Mouse (Mus musculus): ENCODE measurements around the gene Cbarp. TPM values are rescaled to one million over a fixed set of nuclear protein-coding genes. Genes with fewer than 3 reads are reported as not detected.

Gene Cbarp
- polyA plus RNA-seq (2012; ENCODE audit: insufficient read depth, insufficient read length, missing spikeins): 1.1 and 1.5 TPM in 2 replicates

DNA sequence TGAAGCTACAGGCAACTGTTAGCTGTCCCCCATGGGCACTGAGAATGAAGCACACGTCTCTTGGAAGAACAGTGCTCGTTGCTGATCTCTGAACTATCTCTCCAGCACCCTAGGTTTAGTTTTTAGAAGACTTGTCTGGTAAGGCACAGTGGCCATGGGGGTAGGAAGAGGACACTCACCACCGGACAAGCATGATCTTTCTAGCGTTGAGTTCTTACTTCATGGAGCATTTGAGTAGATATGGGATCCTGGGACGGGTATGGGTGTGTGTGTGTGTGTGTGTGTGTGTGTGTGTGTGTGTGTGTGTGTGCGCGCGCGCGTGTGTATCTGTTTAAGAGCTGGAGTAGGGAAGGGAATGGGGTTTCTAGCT is at the start of gene Cbarp:
Gene Cbarp (minus strand): TSS at position 170 of the 370 bp plus-strand sequence.
- peak within 1 kb of the TSS; percentile 66 for H3K27ac ChIP-seq (replicated peaks; ENCODE audit: low read depth, low read length)
- H3K4me3 ChIP-seq (ENCODE audit: insufficient read depth, low read depth, low read length): peak within 1 kb of the TSS; percentile 56
- no peaks in the 10 kb centered on the region; the same call in 1 of the 2 replicates for H3K4me1 ChIP-seq (ENCODE audit: control insufficient read depth, insufficient read depth, insufficient read length, low read length)

DNA sequence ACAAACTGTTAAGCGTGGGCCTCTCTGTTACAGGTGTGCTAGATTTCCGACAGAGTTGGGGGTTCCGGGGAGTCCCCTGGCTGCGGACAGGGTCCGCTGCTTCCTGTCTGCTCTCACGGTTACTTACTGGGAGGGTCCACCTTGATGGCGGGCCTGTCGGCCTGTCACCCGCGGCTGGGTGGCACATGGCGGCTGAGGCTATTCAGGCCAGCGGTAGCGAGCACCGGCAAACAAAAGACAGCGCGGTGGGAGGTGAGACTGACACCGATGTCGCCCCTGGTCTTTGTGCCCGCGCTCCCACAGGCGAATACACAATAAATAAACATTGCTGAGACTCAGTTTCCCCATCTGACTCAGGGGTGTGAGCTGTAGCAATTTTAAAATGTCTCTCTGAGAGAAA is 49.4 kb upstream of the Cbarp start:
- Histone ChIP-seq H3K4me1 (ENCODE audit: control insufficient read depth, insufficient read depth, insufficient read length, low read length) (peaks cover 6% of the 10 kb centered on the region; the same call in 1 of the 2 replicates), H3K27ac (replicated peaks; ENCODE audit: low read depth, low read length) (no peak overlapping the region), H3K4me3 (ENCODE audit: insufficient read depth, low read depth, low read length) (peak overlapping the region; percentile 57)

DNA sequence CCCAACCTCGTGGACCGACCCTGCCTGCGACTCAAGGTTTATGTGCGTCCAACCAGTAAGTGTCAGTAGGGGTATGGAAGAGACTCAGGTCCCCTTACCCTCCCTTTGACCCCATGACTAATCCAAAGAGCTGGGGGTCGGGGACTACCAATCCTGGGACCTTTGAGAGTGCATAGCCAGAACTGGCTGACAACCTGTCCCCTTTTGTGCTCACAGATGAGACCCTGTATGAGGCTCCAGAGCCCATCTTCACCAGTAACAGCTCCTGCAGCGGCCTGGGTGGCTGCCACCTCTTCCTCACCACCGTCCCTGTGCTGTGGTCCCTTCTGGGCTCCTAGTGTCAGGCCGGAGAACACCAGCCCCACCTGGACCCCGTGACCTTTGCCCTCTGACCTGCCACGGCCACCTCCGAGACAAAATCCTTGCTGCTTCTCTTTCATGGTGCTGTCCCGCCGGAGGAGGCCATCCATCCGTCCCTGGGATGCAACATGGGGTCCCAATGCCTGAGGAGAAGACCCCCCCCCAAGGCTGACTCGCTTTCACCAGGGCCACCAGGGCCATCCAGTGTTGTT is 47.9 kb upstream of the Cbarp start:
- H3K4me1 ChIP-seq (ENCODE audit: control insufficient read depth, insufficient read depth, insufficient read length, low read length): peaks cover 6% of the 10 kb centered on the region; the same call in 1 of the 2 replicates
- no peak overlapping the region for H3K4me3 ChIP-seq (ENCODE audit: insufficient read depth, low read depth, low read length)
- no peak overlapping the region for H3K27ac ChIP-seq (replicated peaks; ENCODE audit: low read depth, low read length)

DNA sequence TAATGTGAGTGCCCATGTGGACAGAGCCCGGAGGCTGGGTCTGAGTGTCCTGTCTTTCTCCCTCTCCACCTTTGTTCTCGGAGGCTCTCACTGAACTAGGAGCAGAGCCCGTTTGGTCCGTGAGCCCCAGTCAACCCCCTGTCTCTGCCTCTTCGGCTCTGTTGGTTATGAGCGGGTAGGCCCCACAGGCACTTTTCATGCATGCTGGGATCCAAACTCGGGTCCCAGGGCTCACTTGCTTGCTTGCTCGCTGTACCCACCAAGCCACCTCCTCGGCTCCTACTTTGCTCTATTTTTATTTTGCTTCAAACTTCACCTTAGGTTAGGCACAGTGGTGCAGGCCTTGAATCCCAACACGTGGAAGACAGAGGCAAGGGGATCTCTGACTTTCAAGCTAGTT is 47.1 kb upstream of the Cbarp start:
- no peak overlapping the region for H3K4me3 ChIP-seq (ENCODE audit: insufficient read depth, low read depth, low read length)
- no peak overlapping the region for H3K27ac ChIP-seq (replicated peaks; ENCODE audit: low read depth, low read length)
- peaks cover 6% of the 10 kb centered on the region; the same call in 1 of the 2 replicates for H3K4me1 ChIP-seq (ENCODE audit: control insufficient read depth, insufficient read depth, insufficient read length, low read length)

DNA sequence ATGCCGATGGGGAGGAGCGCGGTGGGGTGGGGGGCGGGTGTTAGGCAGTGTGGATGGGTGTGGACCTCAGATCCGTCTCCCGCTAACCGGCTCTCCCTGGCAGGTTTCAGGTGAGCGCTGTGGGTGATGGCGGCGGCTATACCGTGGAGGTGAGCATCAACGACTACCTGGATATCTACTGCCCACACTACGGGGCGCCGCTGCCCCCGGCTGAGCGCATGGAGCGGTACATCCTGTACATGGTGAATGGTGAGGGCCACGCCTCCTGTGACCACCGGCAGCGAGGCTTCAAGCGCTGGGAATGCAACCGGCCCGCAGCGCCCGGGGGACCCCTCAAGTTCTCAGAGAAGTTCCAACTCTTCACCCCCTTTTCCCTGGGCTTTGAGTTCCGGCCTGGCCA is 46.0 kb upstream of the Cbarp start:
- Histone ChIP-seq H3K4me1 (ENCODE audit: control insufficient read depth, insufficient read depth, insufficient read length, low read length) (peaks cover 6% of the 10 kb centered on the region; the same call in 1 of the 2 replicates), H3K4me3 (ENCODE audit: insufficient read depth, low read depth, low read length) (no peak overlapping the region), H3K27ac (replicated peaks; ENCODE audit: low read depth, low read length) (no peak overlapping the region)

DNA sequence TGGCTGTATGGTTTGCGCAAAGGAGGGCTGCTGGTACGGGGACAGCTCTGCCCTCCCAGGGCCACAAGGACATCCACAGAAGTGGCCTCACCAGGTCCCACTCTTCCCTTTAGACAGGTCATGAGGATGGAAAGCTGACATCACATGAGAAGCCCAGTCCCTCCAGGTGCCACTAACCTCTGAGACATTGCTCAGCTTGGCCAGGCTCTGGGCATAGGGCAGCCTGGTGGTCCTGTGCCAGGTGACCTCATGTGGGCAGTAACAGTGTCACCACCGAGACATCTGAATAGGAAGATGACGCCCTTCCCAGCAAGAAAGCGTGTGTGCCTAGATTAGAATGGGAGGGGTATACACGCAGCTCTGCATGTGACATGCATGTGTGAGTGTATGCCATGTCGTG is 41.9 kb upstream of the Cbarp start:
- Histone ChIP-seq H3K27ac (replicated peaks; ENCODE audit: low read depth, low read length) (no peak overlapping the region), H3K4me3 (ENCODE audit: insufficient read depth, low read depth, low read length) (no peak overlapping the region), H3K4me1 (ENCODE audit: control insufficient read depth, insufficient read depth, insufficient read length, low read length) (no peaks in the 10 kb centered on the region)

DNA sequence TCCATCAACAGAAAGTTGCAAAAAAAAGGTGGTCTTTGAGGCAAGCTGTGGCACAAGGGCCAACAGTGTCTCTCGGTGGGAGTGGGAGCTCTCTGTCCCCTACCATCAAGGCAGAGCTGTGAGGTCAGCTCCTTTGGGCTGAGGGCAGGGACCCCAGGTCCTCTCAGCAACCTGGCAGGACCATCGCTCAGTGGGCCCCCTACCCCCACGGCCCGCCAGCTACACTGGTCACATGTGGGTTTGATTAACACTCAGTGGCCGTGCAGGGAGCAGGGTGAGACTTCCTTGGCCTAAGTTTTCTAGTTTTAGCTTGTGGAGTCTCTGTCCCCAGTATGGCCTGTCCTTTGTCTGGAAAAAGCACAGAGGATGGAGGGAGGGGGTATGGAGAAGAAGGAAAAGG is 40.2 kb upstream of the Cbarp start:
- no peak overlapping the region for H3K4me3 ChIP-seq (ENCODE audit: insufficient read depth, low read depth, low read length)
- H3K27ac ChIP-seq (replicated peaks; ENCODE audit: low read depth, low read length): no peak overlapping the region
- H3K4me1 ChIP-seq (ENCODE audit: control insufficient read depth, insufficient read depth, insufficient read length, low read length): no peaks in the 10 kb centered on the region

DNA sequence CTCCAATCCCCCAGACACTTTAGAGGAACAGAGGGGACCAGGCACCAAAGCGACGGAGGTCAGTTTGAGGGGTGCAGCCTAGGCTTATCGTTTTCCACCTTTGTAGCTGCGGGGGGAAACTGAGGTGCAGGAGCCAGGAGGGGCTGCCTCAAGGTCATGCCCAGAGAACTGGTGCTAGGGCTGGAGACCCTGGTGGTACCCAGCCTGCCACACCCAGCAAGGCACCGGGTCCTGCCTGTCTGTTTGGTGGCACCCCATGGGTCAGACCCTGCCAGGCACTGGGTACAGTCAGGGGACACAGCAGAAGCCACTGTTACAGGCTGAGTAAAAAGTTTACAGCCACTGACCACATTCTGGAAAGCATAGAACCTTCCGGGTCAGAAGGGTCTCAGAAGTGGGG is 39.7 kb upstream of the Cbarp start:
- H3K4me1 ChIP-seq (ENCODE audit: control insufficient read depth, insufficient read depth, insufficient read length, low read length): no peaks in the 10 kb centered on the region
- H3K4me3 ChIP-seq (ENCODE audit: insufficient read depth, low read depth, low read length): peak overlapping the region; percentile 64; the same call in 1 of the 2 replicates

DNA sequence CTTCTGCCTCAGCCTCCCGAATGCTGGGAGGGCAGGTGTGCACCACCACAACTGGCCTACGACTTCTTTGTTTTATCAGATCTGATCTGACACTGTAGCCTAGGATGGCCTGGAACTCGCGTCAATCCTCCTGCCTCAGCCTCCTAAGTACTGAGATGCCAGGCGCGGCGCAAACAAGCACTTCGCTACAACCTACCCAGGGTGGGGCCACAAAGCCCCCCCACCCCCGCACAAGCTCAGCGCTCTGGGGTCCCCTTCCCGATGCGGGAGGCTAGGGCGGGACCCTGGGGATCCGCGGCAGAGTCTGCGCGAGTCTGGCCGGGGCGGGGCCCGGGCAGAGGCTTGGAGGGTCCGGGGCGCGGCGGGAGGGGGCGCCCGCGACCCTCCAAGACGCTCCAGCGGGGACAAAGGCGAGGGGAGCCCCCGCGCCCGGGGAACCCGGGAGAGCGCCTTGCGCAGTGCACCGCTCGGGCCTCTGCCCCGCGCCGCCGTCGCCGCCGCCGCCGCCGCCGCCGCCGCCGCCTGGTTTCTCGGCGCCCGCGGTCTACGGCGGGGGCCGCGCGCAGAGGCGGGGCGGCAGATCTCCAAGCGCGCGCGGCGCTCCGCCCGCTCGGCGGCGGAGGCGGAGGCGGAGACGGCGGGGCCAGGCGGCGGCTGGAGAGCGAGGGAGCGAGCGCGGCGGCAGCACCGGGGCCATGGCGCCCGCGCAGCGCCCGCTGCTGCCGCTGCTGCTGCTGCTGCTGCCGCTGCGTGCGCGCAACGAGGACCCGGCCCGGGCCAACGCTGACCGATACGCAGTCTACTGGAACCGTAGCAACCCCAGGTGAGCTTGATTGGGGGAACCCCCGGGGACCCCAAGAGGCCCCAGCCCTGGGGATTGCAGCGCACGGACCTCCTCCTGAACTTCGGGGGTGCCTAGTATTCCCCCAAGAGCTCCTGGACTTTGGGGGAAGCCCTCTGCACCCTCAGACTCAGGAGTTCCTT is 38.7 kb upstream of the Cbarp start, which contains the start of gene Efna2:
Gene Efna2 (plus strand): TSS at position 415 of the 984 bp plus-strand sequence.
- Histone ChIP-seq H3K4me3 (ENCODE audit: insufficient read depth, low read depth, low read length) (peak within 1 kb of the TSS; percentile 64), H3K27ac (replicated peaks; ENCODE audit: low read depth, low read length) (no peak within 1 kb of the TSS), H3K4me1 (ENCODE audit: control insufficient read depth, insufficient read depth, insufficient read length, low read length) (no peaks in the 10 kb centered on the region)

More for the DNA sequence above, 39.7 kb upstream of the Cbarp start:
- H3K27ac ChIP-seq (replicated peaks; ENCODE audit: low read depth, low read length): no peak overlapping the region

DNA sequence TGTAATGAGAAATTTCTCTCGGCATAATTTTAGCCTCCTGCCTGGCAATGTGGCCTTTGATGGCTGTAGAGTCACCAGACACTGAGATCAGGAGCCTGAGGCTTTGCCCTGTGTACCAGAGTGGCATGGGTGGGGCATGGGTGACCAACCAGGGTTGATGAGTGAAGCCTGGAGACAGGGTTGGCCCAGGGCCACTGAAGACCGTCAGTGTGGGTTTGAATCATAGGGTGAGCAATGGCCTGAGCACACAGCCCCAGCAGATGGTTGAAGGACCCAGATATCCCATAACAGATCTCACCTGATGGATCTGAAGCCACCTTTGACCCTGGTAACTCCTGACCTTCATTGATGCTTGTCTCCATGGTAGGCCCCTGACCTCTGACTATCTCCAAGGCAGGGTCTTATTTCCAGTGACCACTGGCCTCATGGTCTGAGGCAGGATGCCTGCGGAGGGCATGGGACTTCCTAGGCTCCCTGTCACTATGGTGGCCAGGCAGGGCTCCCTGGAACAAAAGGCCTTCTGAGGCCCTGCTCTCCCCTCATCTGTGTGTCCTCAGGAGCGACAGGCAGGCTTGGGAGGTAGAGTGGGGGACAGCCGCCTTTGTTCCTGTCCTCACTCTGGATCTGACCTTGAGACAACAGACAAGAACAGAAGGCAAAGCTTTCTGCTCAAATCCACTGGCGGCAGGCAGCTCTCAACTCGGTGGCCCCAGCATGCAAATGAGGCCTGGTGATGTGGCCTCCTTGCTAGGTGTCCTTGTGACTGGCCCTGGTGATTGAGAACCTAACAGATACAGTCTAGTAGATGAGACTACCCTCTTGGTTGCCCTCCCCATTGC is 37.0 kb upstream of the Cbarp start:
- no peaks in the 10 kb centered on the region for H3K4me1 ChIP-seq (ENCODE audit: control insufficient read depth, insufficient read depth, insufficient read length, low read length)
- H3K27ac ChIP-seq (replicated peaks; ENCODE audit: low read depth, low read length): no peak overlapping the region
- no peak overlapping the region for H3K4me3 ChIP-seq (ENCODE audit: insufficient read depth, low read depth, low read length)

DNA sequence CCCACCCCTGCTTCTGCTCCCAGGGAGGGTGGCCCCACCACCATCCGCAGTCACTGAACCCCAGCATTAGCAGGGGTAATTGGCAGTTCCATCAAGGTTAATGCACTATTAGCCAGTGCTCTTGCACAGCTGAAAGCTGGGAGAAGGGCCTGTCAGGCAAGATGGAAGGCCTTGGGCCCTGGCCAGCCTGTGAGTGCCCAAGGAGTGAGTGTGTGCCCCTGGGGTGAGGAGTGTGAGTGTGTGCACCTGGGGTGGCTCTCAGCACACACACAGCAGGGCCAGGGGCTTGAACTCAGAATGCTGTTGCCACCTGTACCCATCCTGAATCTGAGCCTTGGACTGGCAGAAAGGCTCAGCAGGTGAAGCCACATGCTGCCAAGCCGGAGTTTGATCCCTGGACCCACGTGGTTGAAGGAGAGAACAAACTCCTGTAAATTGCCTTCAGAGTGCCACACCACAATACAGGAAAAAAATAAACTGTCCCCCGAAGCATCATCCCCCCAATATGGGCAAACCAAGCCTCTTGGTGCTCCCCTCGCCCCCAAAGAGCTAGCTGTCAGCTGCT is 35.7 kb upstream of the Cbarp start:
- H3K4me1 ChIP-seq (ENCODE audit: control insufficient read depth, insufficient read depth, insufficient read length, low read length): peaks cover 4% of the 10 kb centered on the region; the same call in 1 of the 2 replicates
- no peak overlapping the region for H3K4me3 ChIP-seq (ENCODE audit: insufficient read depth, low read depth, low read length)
- H3K27ac ChIP-seq (replicated peaks; ENCODE audit: low read depth, low read length): no peak overlapping the region

DNA sequence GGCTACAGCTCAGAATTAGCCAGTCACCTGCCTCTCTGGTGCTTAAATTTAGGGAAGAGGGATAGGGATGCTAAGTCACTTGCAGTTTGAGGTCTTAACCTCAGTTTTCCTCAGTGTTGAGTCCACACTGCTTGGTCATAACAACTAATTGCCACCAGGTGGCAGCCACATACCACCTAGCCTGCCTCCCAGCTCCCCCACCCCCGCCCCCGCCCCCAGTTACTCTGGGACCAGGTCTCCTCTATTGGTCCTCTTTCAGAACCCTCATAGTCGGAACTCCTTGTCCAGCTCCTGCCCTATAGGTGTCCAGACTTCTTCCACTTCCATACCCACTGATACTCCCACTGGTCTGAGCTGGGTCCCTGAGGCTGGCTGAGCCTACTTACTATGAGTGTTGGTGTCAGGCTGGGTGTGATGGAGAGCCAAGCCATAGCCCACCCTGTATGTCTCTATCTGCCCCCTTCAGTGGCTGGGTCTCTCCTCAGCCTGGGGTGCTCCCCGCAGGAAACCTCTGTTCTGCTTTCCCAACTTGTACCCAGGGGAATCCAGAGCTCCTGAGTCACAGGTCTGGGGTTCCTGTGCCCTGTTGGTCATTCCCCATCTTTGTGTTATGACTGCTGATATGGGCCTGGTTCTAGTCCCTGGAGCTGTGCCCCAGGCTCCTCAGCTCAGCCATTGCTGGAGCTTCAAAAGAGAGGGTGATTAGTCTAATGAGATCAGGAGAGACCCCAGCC is 35.1 kb upstream of the Cbarp start:
- Histone ChIP-seq H3K27ac (replicated peaks; ENCODE audit: low read depth, low read length) (no peak overlapping the region), H3K4me1 (ENCODE audit: control insufficient read depth, insufficient read depth, insufficient read length, low read length) (peaks cover 4% of the 10 kb centered on the region; the same call in 1 of the 2 replicates), H3K4me3 (ENCODE audit: insufficient read depth, low read depth, low read length) (no peak overlapping the region)

DNA sequence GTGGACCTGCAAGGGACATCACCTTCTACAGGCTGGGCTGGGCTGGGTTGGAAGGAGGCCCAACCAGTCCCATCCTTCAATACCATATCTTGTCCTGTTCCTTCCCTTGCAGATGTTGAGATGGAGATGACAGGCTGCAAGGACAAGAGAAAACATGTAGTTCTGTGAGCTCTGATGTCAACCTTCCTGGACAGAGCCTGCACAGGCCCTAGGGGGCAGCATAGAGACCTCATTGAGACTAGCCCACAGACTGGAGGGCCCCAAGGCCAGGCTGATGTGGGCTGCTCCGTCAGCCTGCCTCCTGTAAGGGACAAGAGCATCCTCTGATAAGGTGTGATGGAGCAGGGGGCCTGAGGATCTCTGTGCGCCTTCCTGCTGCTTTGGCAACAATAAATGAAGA is 34.1 kb upstream of the Cbarp start:
- no peak overlapping the region for H3K27ac ChIP-seq (replicated peaks; ENCODE audit: low read depth, low read length)
- no peak overlapping the region for H3K4me3 ChIP-seq (ENCODE audit: insufficient read depth, low read depth, low read length)
- H3K4me1 ChIP-seq (ENCODE audit: control insufficient read depth, insufficient read depth, insufficient read length, low read length): peaks cover 4% of the 10 kb centered on the region; the same call in 1 of the 2 replicates
